Mouse (Mus musculus) right cerebral cortex, postnatal 14 days (tissue): ENCODE measurements around the gene Arhgap42.

ENCODE experiments used
- DNase-seq: peaks from one replicate; pipeline ENCODE4 v3.0.0; 2022

The Arhgap42 gene

GRCm38 (mm10) chr9:9238438-9239391 lies at the start of gene Arhgap42:
Gene Arhgap42 (minus strand): TSS chr9:9239101.
- peak; percentile 43 for DNase-seq

- no peak for DNase-seq
Measured at GRCm38 (mm10) chr9:9288140-9288539, 49.2 kb upstream of the Arhgap42 start.

- no peak for DNase-seq
Measured at GRCm38 (mm10) chr9:9269305-9269704, 30.4 kb upstream of the Arhgap42 start.

- no peak for DNase-seq
Measured at GRCm38 (mm10) chr9:9267606-9268601, 29.0 kb upstream of the Arhgap42 start.

- no peak for DNase-seq
Measured at GRCm38 (mm10) chr9:9263543-9263942, 24.6 kb upstream of the Arhgap42 start.

GRCm38 (mm10) chr9:9262479-9262878 lies 23.6 kb upstream of the Arhgap42 start:
- DNase-seq = no peak

- no peak for DNase-seq
Measured at GRCm38 (mm10) chr9:9254764-9255163, 15.9 kb upstream of the Arhgap42 start.

GRCm38 (mm10) chr9:9248529-9248928 lies 9.6 kb upstream of the Arhgap42 start:
- DNase-seq = no peak

GRCm38 (mm10) chr9:9245994-9246393 lies 7.1 kb upstream of the Arhgap42 start:
- no peak for DNase-seq

- DNase-seq = no peak
Measured at GRCm38 (mm10) chr9:9243834-9244233, 4.9 kb upstream of the Arhgap42 start.

GRCm38 (mm10) chr9:9241202-9241795 lies 2.4 kb upstream of the Arhgap42 start:
- DNase-seq = no peak

- DNase-seq = no peak
Measured at GRCm38 (mm10) chr9:9237511-9237910, 1.4 kb downstream of the Arhgap42 start.

GRCm38 (mm10) chr9:9229662-9230061 lies 9.2 kb downstream of the Arhgap42 start:
- DNase-seq = no peak

- no peak for DNase-seq
Measured at GRCm38 (mm10) chr9:9224837-9225236, 14.1 kb downstream of the Arhgap42 start.

GRCm38 (mm10) chr9:9223384-9223783 lies 15.5 kb downstream of the Arhgap42 start:
- DNase-seq = no peak

GRCm38 (mm10) chr9:9221950-9222486 lies 16.9 kb downstream of the Arhgap42 start:
- no peak for DNase-seq

- no peak for DNase-seq
Measured at GRCm38 (mm10) chr9:9221185-9221584, 17.7 kb downstream of the Arhgap42 start.

GRCm38 (mm10) chr9:9218301-9218700 lies 20.6 kb downstream of the Arhgap42 start:
- no peak for DNase-seq

GRCm38 (mm10) chr9:9214849-9215248 lies 24.1 kb downstream of the Arhgap42 start:
- no peak for DNase-seq

GRCm38 (mm10) chr9:9214296-9214695 lies 24.6 kb downstream of the Arhgap42 start:
- no peak for DNase-seq

- DNase-seq = no peak
Measured at GRCm38 (mm10) chr9:9211411-9212087, 27.4 kb downstream of the Arhgap42 start.

GRCm38 (mm10) chr9:9210464-9210863 lies 28.4 kb downstream of the Arhgap42 start:
- no peak for DNase-seq
